Mouse (Mus musculus) neural tube, embryonic 14.5 days (tissue): Measurements from ENCODE around the gene Sema6d. TPM values are rescaled to one million over a fixed set of nuclear protein-coding genes. Genes with fewer than 3 reads are reported as not detected.

Experiments used
- ATAC-seq: fragments of 200-750 bp; cut with Nextera tagmentation; 2 replicates; pipeline ENCODE4 v1.8.0; 2017; ENCODE audit warnings: low read depth, mild to moderate bottlenecking, moderate TSS enrichment, moderate library complexity
- H3K27ac ChIP-seq: fragments of 300-500 bp; sonication (generic); 2 replicates; pipeline ENCODE4 v1.5.1; 2014; ENCODE audit warnings: low read depth, mild to moderate bottlenecking, control low read depth, low read length, moderate library complexity, mixed read lengths
- H3K27me3 ChIP-seq: fragments of 300-500 bp; sonication (generic); 2 replicates; pipeline ENCODE4 v1.6.1; 2014; ENCODE audit warnings: low read length; ENCODE audit not compliant: control insufficient read depth, insufficient read depth
- H3K36me3 ChIP-seq: fragments of 300-500 bp; sonication (generic); 2 replicates; pipeline ENCODE4 v1.6.1; 2014; ENCODE audit warnings: low read length, mixed read lengths; ENCODE audit not compliant: control insufficient read depth, insufficient read depth
- H3K4me1 ChIP-seq: fragments of 300-500 bp; sonication (generic); 2 replicates; pipeline ENCODE4 v1.6.1; 2014; ENCODE audit warnings: low read length; ENCODE audit not compliant: control insufficient read depth, insufficient read depth
- H3K4me2 ChIP-seq: fragments of 300-500 bp; sonication (generic); 2 replicates; pipeline ENCODE4 v1.6.1; 2014; ENCODE audit warnings: mild to moderate bottlenecking, low read depth, low read length, control low read depth
- H3K4me3 ChIP-seq: fragments of 300-500 bp; sonication (generic); 2 replicates; pipeline ENCODE4 v1.5.1; 2014; ENCODE audit warnings: low read depth, low read length, control low read depth, mixed read lengths
- H3K9ac ChIP-seq: fragments of 300-500 bp; sonication (generic); replicated peaks from 2 replicates; pipeline ENCODE4 v1.6.1; 2014; ENCODE audit warnings: low read depth, mild to moderate bottlenecking, control low read depth, low read length, mixed read lengths
- H3K9me3 ChIP-seq: fragments of 300-500 bp; sonication (generic); 2 replicates; pipeline ENCODE4 v1.6.1; 2016; ENCODE audit warnings: low read length; ENCODE audit not compliant: control insufficient read depth
- WGBS: fragments of 180-500 bp; shearing (Covaris S2); extraction: QIAGEN DNeasy Blood & Tissue Kit; methylation state at CpG from one replicate; pipeline ENCODE4 v1.1.7; 2014; 5-methylcytosine and 5-hydroxymethylcytosine counted together
- polyA plus RNA-seq: library from polyadenylated mRNA; unstranded; fragments of >200 nt; fragmentation: Nextera tagmentation; extraction: Ambion mirVana; gene quantifications from 2 replicates; pipeline ENCODE4 v1.2.1, GENCODE M21; 2014

The Sema6d gene
- polyA plus RNA-seq, 1 experiment from 2014 or later = 75.5 TPM

- Histone ChIP-seq H3K27ac (no peak overlapping the region), H3K4me2 (no peak overlapping the region), H3K9ac (no peak overlapping the region), H3K9me3 (no peaks in the 10 kb centered on the region), H3K36me3 (no peaks in the 10 kb centered on the region), H3K4me1 (no peaks in the 10 kb centered on the region), H3K27me3 (no peaks in the 10 kb centered on the region), H3K4me3 (no peak overlapping the region)
- 85% methylated on average over 2 of the region's 2 CpGs for WGBS
- ATAC-seq = no peak
These were observed 203.8 kb downstream of the Sema6d start for GRCm38 (mm10) chr2:124293601-124294000.

GRCm38 (mm10) chr2:124298351-124298750, 208.6 kb downstream of the Sema6d start:
- no peaks in the 10 kb centered on the region for H3K9me3 ChIP-seq
- no peak for ATAC-seq
- 48% methylated on average over 5 of the region's 5 CpGs for WGBS
- H3K27ac ChIP-seq = no peak overlapping the region
- no peaks in the 10 kb centered on the region for H3K36me3 ChIP-seq
- H3K27me3 ChIP-seq = no peaks in the 10 kb centered on the region
- no peak overlapping the region for H3K4me3 ChIP-seq
- no peak overlapping the region for H3K9ac ChIP-seq
- no peak overlapping the region for H3K4me2 ChIP-seq
- H3K4me1 ChIP-seq = no peaks in the 10 kb centered on the region

- no peaks in the 10 kb centered on the region for H3K27me3 ChIP-seq
- 54% methylated on average over 1 of the region's 1 CpGs for WGBS
- H3K4me2 ChIP-seq = no peak overlapping the region
- H3K9me3 ChIP-seq = no peaks in the 10 kb centered on the region
- H3K36me3 ChIP-seq = no peaks in the 10 kb centered on the region
- H3K9ac ChIP-seq = no peak overlapping the region
- H3K4me3 ChIP-seq = no peak overlapping the region
- no peaks in the 10 kb centered on the region for H3K4me1 ChIP-seq
- no peak for ATAC-seq
- no peak overlapping the region for H3K27ac ChIP-seq
These were observed 209.1 kb downstream of the Sema6d start for GRCm38 (mm10) chr2:124298872-124299271.

GRCm38 (mm10) chr2:124308605-124309004, 218.8 kb downstream of the Sema6d start:
- no peaks in the 10 kb centered on the region for H3K4me1 ChIP-seq
- no peak overlapping the region for H3K4me2 ChIP-seq
- ATAC-seq = no peak
- no peak overlapping the region for H3K9ac ChIP-seq
- H3K27ac ChIP-seq = no peak overlapping the region
- H3K36me3 ChIP-seq = no peaks in the 10 kb centered on the region
- no peaks in the 10 kb centered on the region for H3K9me3 ChIP-seq
- no peak overlapping the region for H3K4me3 ChIP-seq
- H3K27me3 ChIP-seq = no peaks in the 10 kb centered on the region
- WGBS = 62% methylated on average over 2 of the region's 2 CpGs

GRCm38 (mm10) chr2:124309361-124310128, 219.8 kb downstream of the Sema6d start:
- Histone ChIP-seq H3K4me1 (no peaks in the 10 kb centered on the region), H3K9ac (no peak overlapping the region), H3K27ac (no peak overlapping the region), H3K4me3 (no peak overlapping the region), H3K4me2 (no peak overlapping the region), H3K36me3 (no peaks in the 10 kb centered on the region), H3K9me3 (no peaks in the 10 kb centered on the region), H3K27me3 (no peaks in the 10 kb centered on the region)
- ATAC-seq = no peak
- 91% methylated on average over 6 of the region's 6 CpGs for WGBS

GRCm38 (mm10) chr2:124322528-124323215, 232.9 kb downstream of the Sema6d start:
- 81% methylated on average over 5 of the region's 5 CpGs for WGBS
- Histone ChIP-seq H3K9ac (no peak overlapping the region), H3K27ac (no peak overlapping the region), H3K27me3 (no peaks in the 10 kb centered on the region), H3K36me3 (no peaks in the 10 kb centered on the region), H3K4me2 (no peak overlapping the region), H3K9me3 (no peaks in the 10 kb centered on the region), H3K4me1 (no peaks in the 10 kb centered on the region), H3K4me3 (no peak overlapping the region)
- no peak for ATAC-seq

GRCm38 (mm10) chr2:124324107-124324724, 234.4 kb downstream of the Sema6d start:
- no peak overlapping the region for H3K27ac ChIP-seq
- 84% methylated on average over 6 of the region's 6 CpGs for WGBS
- H3K27me3 ChIP-seq = no peaks in the 10 kb centered on the region
- no peaks in the 10 kb centered on the region for H3K4me1 ChIP-seq
- ATAC-seq = no peak
- H3K36me3 ChIP-seq = no peaks in the 10 kb centered on the region
- H3K9ac ChIP-seq = no peak overlapping the region
- H3K4me3 ChIP-seq = no peak overlapping the region
- no peak overlapping the region for H3K4me2 ChIP-seq
- no peaks in the 10 kb centered on the region for H3K9me3 ChIP-seq

GRCm38 (mm10) chr2:124329473-124330130, 239.8 kb downstream of the Sema6d start:
- Histone ChIP-seq H3K36me3 (no peaks in the 10 kb centered on the region), H3K9ac (no peak overlapping the region), H3K9me3 (no peaks in the 10 kb centered on the region), H3K27ac (no peak overlapping the region), H3K4me3 (no peak overlapping the region), H3K4me1 (no peaks in the 10 kb centered on the region), H3K4me2 (no peak overlapping the region), H3K27me3 (no peaks in the 10 kb centered on the region)
- ATAC-seq = no peak
- 6% methylated on average over 1 of the region's 1 CpGs for WGBS
